Mouse (Mus musculus): ENCODE data around the gene C1qtnf4. TPM values are rescaled to one million over a fixed set of nuclear protein-coding genes. Genes with fewer than 3 reads are reported as not detected.

C1qtnf4 gene
- polyA plus RNA-seq, 1 experiment from 2014 or later, result 9.4 TPM

Other genes with a start within 250 kb of the C1qtnf4 start
- 30.7 and 36.4 TPM in 2 replicates for gene Nup160, start 208.6 kb upstream of the C1qtnf4 start, polyA plus RNA-seq (2015; fragmentation: Nextera tagmentation; extraction: Ambion mirVana)
- gene Fnbp4, start 140.5 kb upstream of the C1qtnf4 start, polyA plus RNA-seq (2015; fragmentation: Nextera tagmentation; extraction: Ambion mirVana), result 113 and 118 TPM in 2 replicates
- 0.21 and 1.1 TPM in 2 replicates for gene Agbl2, start 103.1 kb upstream of the C1qtnf4 start, polyA plus RNA-seq (2015; fragmentation: Nextera tagmentation; extraction: Ambion mirVana)
- gene Mtch2, start 38.7 kb upstream of the C1qtnf4 start, polyA plus RNA-seq (2015; fragmentation: Nextera tagmentation; extraction: Ambion mirVana), result 275 and 283 TPM in 2 replicates
- gene Kbtbd4, start 18.9 kb downstream of the C1qtnf4 start, polyA plus RNA-seq (2015; fragmentation: Nextera tagmentation; extraction: Ambion mirVana), result 59.2 and 67.6 TPM in 2 replicates
- 219 and 222 TPM in 2 replicates for gene Ndufs3, start 19.0 kb downstream of the C1qtnf4 start, polyA plus RNA-seq (2015; fragmentation: Nextera tagmentation; extraction: Ambion mirVana)
- 132 and 138 TPM in 2 replicates for gene Celf1, start 54.5 kb downstream of the C1qtnf4 start, polyA plus RNA-seq (2015; fragmentation: Nextera tagmentation; extraction: Ambion mirVana)
- 0.72 and 1.8 TPM in 2 replicates for gene Rapsn, start 149.8 kb downstream of the C1qtnf4 start, polyA plus RNA-seq (2015; fragmentation: Nextera tagmentation; extraction: Ambion mirVana)
- 276 and 277 TPM in 2 replicates for gene Psmc3, start 168.1 kb downstream of the C1qtnf4 start, polyA plus RNA-seq (2015; fragmentation: Nextera tagmentation; extraction: Ambion mirVana)
- gene Slc39a13, start 184.6 kb downstream of the C1qtnf4 start, polyA plus RNA-seq (2015; fragmentation: Nextera tagmentation; extraction: Ambion mirVana), result 19.7 and 21.0 TPM in 2 replicates
- 2.5 and 2.8 TPM in 2 replicates for gene Spi1, start 196.5 kb downstream of the C1qtnf4 start, polyA plus RNA-seq (2015; fragmentation: Nextera tagmentation; extraction: Ambion mirVana)
- gene Mybpc3, start 232.3 kb downstream of the C1qtnf4 start, polyA plus RNA-seq (2015; fragmentation: Nextera tagmentation; extraction: Ambion mirVana), result 0.23 TPM in 1 of 2 replicates, not detected in the other